Mouse (Mus musculus): Measurements from ENCODE around the gene Stra6. TPM values are rescaled to one million over a fixed set of nuclear protein-coding genes. Genes with fewer than 3 reads are reported as not detected.

Stra6 gene
- polyA plus RNA-seq, 1 experiment from 2014 or later: 21.8 TPM

- Histone ChIP-seq H3K4me3 (ENCODE audit: low read depth, low read length) (no peak overlapping the region), H3K27me3 (ENCODE audit: control insufficient read depth, insufficient read depth, low read length) (no peaks in the 10 kb centered on the region), H3K36me3 (ENCODE audit: control insufficient read depth, insufficient read depth, low read length) (no peaks in the 10 kb centered on the region), H3K4me2 (ENCODE audit: low read depth, low read length, severe bottlenecking) (no peak overlapping the region), H3K9me3 (ENCODE audit: control insufficient read depth, low read length) (no peaks in the 10 kb centered on the region; the same call in 1 of the 2 replicates), H3K27ac (ENCODE audit: low read depth, low read length) (no peak overlapping the region), H3K9ac (ENCODE audit: low read length) (no peak overlapping the region), H3K4me1 (replicated peaks; ENCODE audit: control insufficient read depth, insufficient read depth, low read length) (0 out of 2 replicates have a peak, but pooled peaks cover 2% of the 10 kb centered on the region)
- 87% methylated on average over 3 of the region's 3 CpGs for WGBS
- DNase-seq (ENCODE audit: low spot score): peak; percentile 37
- no peak for ATAC-seq (replicated peaks; ENCODE audit: low FRiP score)
These were observed 98.6 kb downstream of the Stra6 start for GRCm38 (mm10) chr9:58162173-58162572.

GRCm38 (mm10) chr9:58163146-58163545 lies 99.6 kb downstream of the Stra6 start:
- Histone ChIP-seq H3K9ac (ENCODE audit: low read length) (no peak overlapping the region), H3K27me3 (ENCODE audit: control insufficient read depth, insufficient read depth, low read length) (no peaks in the 10 kb centered on the region), H3K36me3 (ENCODE audit: control insufficient read depth, insufficient read depth, low read length) (no peaks in the 10 kb centered on the region), H3K4me3 (ENCODE audit: low read depth, low read length) (no peak overlapping the region), H3K27ac (ENCODE audit: low read depth, low read length) (no peak overlapping the region), H3K4me2 (ENCODE audit: low read depth, low read length, severe bottlenecking) (no peak overlapping the region), H3K9me3 (ENCODE audit: control insufficient read depth, low read length) (no peaks in the 10 kb centered on the region; the same call in 1 of the 2 replicates), H3K4me1 (replicated peaks; ENCODE audit: control insufficient read depth, insufficient read depth, low read length) (0 out of 2 replicates have a peak, but pooled peaks cover 2% of the 10 kb centered on the region)
- peak; percentile 37 for DNase-seq (ENCODE audit: low spot score)
- 79% methylated on average over 5 of the region's 5 CpGs for WGBS
- no peak for ATAC-seq (replicated peaks; ENCODE audit: low FRiP score)

- WGBS: 83% methylated on average over 1 of the region's 1 CpGs
- Histone ChIP-seq H3K9ac (ENCODE audit: low read length) (no peak overlapping the region), H3K27me3 (ENCODE audit: control insufficient read depth, insufficient read depth, low read length) (no peaks in the 10 kb centered on the region), H3K4me3 (ENCODE audit: low read depth, low read length) (no peak overlapping the region), H3K27ac (ENCODE audit: low read depth, low read length) (no peak overlapping the region), H3K4me1 (replicated peaks; ENCODE audit: control insufficient read depth, insufficient read depth, low read length) (peaks cover 2% of the 10 kb centered on the region; the same call in 1 of the 2 replicates), H3K9me3 (ENCODE audit: control insufficient read depth, low read length) (no peaks in the 10 kb centered on the region; the same call in 1 of the 2 replicates), H3K36me3 (ENCODE audit: control insufficient read depth, insufficient read depth, low read length) (no peaks in the 10 kb centered on the region), H3K4me2 (ENCODE audit: low read depth, low read length, severe bottlenecking) (no peak overlapping the region)
- no peak for ATAC-seq (replicated peaks; ENCODE audit: low FRiP score)
- DNase-seq (ENCODE audit: low spot score): no peak
These were observed 102.2 kb downstream of the Stra6 start for GRCm38 (mm10) chr9:58165779-58166178.

GRCm38 (mm10) chr9:58168880-58169279 lies 105.3 kb downstream of the Stra6 start:
- Histone ChIP-seq H3K27me3 (ENCODE audit: control insufficient read depth, insufficient read depth, low read length) (no peaks in the 10 kb centered on the region), H3K9ac (ENCODE audit: low read length) (no peak overlapping the region), H3K27ac (ENCODE audit: low read depth, low read length) (no peak overlapping the region), H3K36me3 (ENCODE audit: control insufficient read depth, insufficient read depth, low read length) (no peaks in the 10 kb centered on the region), H3K4me1 (replicated peaks; ENCODE audit: control insufficient read depth, insufficient read depth, low read length) (no peaks in the 10 kb centered on the region; the same call in 1 of the 2 replicates), H3K9me3 (ENCODE audit: control insufficient read depth, low read length) (no peaks in the 10 kb centered on the region; the same call in 1 of the 2 replicates), H3K4me2 (ENCODE audit: low read depth, low read length, severe bottlenecking) (no peak overlapping the region), H3K4me3 (ENCODE audit: low read depth, low read length) (no peak overlapping the region)
- no peak for ATAC-seq (replicated peaks; ENCODE audit: low FRiP score)
- no peak for DNase-seq (ENCODE audit: low spot score)
- 82% methylated on average over 3 of the region's 3 CpGs for WGBS

GRCm38 (mm10) chr9:58169426-58169825 lies 105.8 kb downstream of the Stra6 start:
- ATAC-seq (replicated peaks; ENCODE audit: low FRiP score) (no peak), DNase-seq (ENCODE audit: low spot score) (peak; percentile 39)
- no peaks in the 10 kb centered on the region; the same call in 1 of the 2 replicates for H3K4me1 ChIP-seq (replicated peaks; ENCODE audit: control insufficient read depth, insufficient read depth, low read length)
- H3K4me2 ChIP-seq (ENCODE audit: low read depth, low read length, severe bottlenecking): no peak overlapping the region
- H3K9me3 ChIP-seq (ENCODE audit: control insufficient read depth, low read length): no peaks in the 10 kb centered on the region; the same call in 1 of the 2 replicates
- H3K27me3 ChIP-seq (ENCODE audit: control insufficient read depth, insufficient read depth, low read length): no peaks in the 10 kb centered on the region
- H3K4me3 ChIP-seq (ENCODE audit: low read depth, low read length): no peak overlapping the region
- WGBS: 83% methylated on average over 6 of the region's 6 CpGs
- H3K27ac ChIP-seq (ENCODE audit: low read depth, low read length): no peak overlapping the region
- H3K36me3 ChIP-seq (ENCODE audit: control insufficient read depth, insufficient read depth, low read length): no peaks in the 10 kb centered on the region
- H3K9ac ChIP-seq (ENCODE audit: low read length): no peak overlapping the region

- peak; percentile 34 for DNase-seq (ENCODE audit: low spot score)
- WGBS: 82% methylated on average over 2 of the region's 2 CpGs
- Histone ChIP-seq H3K4me3 (ENCODE audit: low read depth, low read length) (no peak overlapping the region), H3K9me3 (ENCODE audit: control insufficient read depth, low read length) (no peaks in the 10 kb centered on the region), H3K9ac (ENCODE audit: low read length) (no peak overlapping the region), H3K36me3 (ENCODE audit: control insufficient read depth, insufficient read depth, low read length) (no peaks in the 10 kb centered on the region), H3K4me1 (replicated peaks; ENCODE audit: control insufficient read depth, insufficient read depth, low read length) (peaks cover 10% of the 10 kb centered on the region), H3K27ac (ENCODE audit: low read depth, low read length) (no peak overlapping the region), H3K27me3 (ENCODE audit: control insufficient read depth, insufficient read depth, low read length) (no peaks in the 10 kb centered on the region), H3K4me2 (ENCODE audit: low read depth, low read length, severe bottlenecking) (no peak overlapping the region)
- no peak for ATAC-seq (replicated peaks; ENCODE audit: low FRiP score)
These were observed 109.3 kb downstream of the Stra6 start for GRCm38 (mm10) chr9:58172863-58173262.

- H3K27ac ChIP-seq (ENCODE audit: low read depth, low read length): peak overlapping the region; percentile 13; the same call in 1 of the 2 replicates
- H3K36me3 ChIP-seq (ENCODE audit: control insufficient read depth, insufficient read depth, low read length): no peaks in the 10 kb centered on the region
- peaks cover 10% of the 10 kb centered on the region for H3K4me1 ChIP-seq (replicated peaks; ENCODE audit: control insufficient read depth, insufficient read depth, low read length)
- 26% methylated on average over 5 of the region's 5 CpGs for WGBS
- no peak overlapping the region for H3K4me2 ChIP-seq (ENCODE audit: low read depth, low read length, severe bottlenecking)
- peak; percentile 51 for DNase-seq (ENCODE audit: low spot score)
- no peaks in the 10 kb centered on the region for H3K27me3 ChIP-seq (ENCODE audit: control insufficient read depth, insufficient read depth, low read length)
- peak; percentile 44 for ATAC-seq (replicated peaks; ENCODE audit: low FRiP score)
- no peaks in the 10 kb centered on the region for H3K9me3 ChIP-seq (ENCODE audit: control insufficient read depth, low read length)
- no peak overlapping the region for H3K9ac ChIP-seq (ENCODE audit: low read length)
- no peak overlapping the region for H3K4me3 ChIP-seq (ENCODE audit: low read depth, low read length)
These were observed 111.2 kb downstream of the Stra6 start for GRCm38 (mm10) chr9:58174818-58175251.

GRCm38 (mm10) chr9:58175745-58176487 lies 112.3 kb downstream of the Stra6 start:
- no peak overlapping the region for H3K27ac ChIP-seq (ENCODE audit: low read depth, low read length)
- DNase-seq (ENCODE audit: low spot score): peak; percentile 47

More at GRCm38 (mm10) chr9:58175745-58176487, 112.3 kb downstream of the Stra6 start:
- no peak overlapping the region for H3K9ac ChIP-seq (ENCODE audit: low read length)
- no peak overlapping the region for H3K4me3 ChIP-seq (ENCODE audit: low read depth, low read length)
- WGBS: 46% methylated on average over 5 of the region's 5 CpGs
- no peak for ATAC-seq (replicated peaks; ENCODE audit: low FRiP score)
- H3K9me3 ChIP-seq (ENCODE audit: control insufficient read depth, low read length): no peaks in the 10 kb centered on the region
- no peaks in the 10 kb centered on the region for H3K27me3 ChIP-seq (ENCODE audit: control insufficient read depth, insufficient read depth, low read length)
- no peaks in the 10 kb centered on the region for H3K36me3 ChIP-seq (ENCODE audit: control insufficient read depth, insufficient read depth, low read length)
- peaks cover 10% of the 10 kb centered on the region for H3K4me1 ChIP-seq (replicated peaks; ENCODE audit: control insufficient read depth, insufficient read depth, low read length)
- H3K4me2 ChIP-seq (ENCODE audit: low read depth, low read length, severe bottlenecking): no peak overlapping the region
